Mouse (Mus musculus) gastrocnemius, postnatal 36 days (tissue): ENCODE results near the gene Celsr3. TPM values are rescaled to one million over a fixed set of nuclear protein-coding genes. Genes with fewer than 3 reads are reported as not detected.

Experiments
- DNase-seq, 2 experiments: peaks; one replicate each; pipeline ENCODE4 v3.0.0; 2022
- intact Hi-C: fragments of 180-260 bp; cut with DNase I; formaldehyde crosslinking; loops from one replicate; pipeline ENCODE4 v1.15.1; 2025
- long read RNA-seq, 2 experiments: library from polyadenylated mRNA; stranded (forward); transcript quantifications; one replicate each; pipeline ENCODE4 v2.0.0; 2021
- total RNA-seq, 2 experiments: library from RNA; stranded (reverse); gene quantifications; 2 replicates each; pipeline ENCODE4 v1.2.3; 2021

The Celsr3 gene
- not detected for total RNA-seq
- long read RNA-seq, experiment 1: 0 reads
- long read RNA-seq, experiment 2, partial matches to known transcripts: 0 of 1 reads
- long read RNA-seq, experiment 2, other reads (novel, unspliced or antisense): 1 of 1 reads

DNA sequence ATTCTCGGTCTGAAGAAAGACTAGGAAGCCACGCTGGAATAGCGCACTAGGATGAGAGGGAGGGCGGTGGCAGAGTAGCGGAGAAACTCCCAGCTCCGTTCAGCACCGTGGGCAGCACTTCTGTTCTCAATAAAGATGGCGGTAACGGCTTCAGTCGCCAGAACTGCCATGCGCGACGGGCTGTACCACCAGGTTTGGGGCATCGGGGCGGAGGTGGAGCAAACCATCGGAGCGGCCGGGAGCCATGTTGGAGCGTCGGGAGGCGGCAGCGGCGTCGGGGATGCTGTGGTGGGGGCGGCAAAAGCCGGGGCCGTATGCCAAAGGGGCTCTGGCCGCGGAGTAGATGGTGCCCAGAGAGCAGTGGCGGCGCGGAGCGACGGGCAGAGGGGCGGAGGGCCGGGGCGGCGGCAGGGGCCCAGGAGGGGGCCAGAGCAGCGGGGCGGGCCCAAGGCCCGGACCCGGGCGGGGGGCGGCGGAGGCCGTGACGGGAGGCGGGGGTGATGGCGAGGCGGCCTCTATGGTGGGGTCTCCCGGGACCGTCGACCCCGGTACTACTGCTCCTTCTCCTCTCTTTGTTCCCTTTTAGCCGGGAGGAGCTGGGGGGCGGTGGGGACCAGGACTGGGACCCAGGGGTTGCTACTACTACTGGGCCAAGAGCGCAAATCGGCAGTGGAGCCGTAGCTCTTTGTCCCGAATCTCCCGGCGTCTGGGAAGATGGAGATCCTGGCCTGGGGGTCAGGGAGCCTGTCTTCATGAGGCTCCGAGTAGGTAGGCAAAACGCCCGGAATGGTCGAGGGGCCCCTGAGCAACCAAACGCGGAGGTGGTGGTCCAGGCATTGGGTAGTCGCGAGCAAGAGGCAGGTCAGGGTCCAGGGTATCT, at the start of gene Celsr3:
Gene Celsr3, plus strand, starts transcription at position 501 of the 880 bp plus-strand sequence.
- intact Hi-C loops: no loop called here
- no peak for DNase-seq

DNA sequence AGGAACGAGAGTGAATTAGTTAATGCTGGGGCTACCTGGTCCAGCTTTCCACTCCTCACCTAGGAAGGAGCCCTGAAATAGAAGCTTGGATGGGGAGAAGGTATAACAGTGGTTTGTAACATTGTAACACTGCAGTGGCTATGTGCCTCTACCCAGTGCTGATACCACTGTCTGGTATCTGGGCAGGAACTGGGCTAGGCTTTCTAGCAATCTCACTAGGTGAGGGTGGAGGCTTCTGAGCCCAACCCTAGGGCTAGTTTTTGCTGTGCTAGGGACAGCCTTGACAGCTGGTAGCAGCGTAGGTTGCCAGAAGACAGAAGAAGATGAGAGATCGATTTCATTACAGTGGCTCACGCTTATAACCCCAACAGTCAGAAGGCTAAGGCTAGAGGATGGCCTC, 49.5 kb upstream of the Celsr3 start:
- DNase-seq: no peak
- intact Hi-C loops: no loop called here

DNA sequence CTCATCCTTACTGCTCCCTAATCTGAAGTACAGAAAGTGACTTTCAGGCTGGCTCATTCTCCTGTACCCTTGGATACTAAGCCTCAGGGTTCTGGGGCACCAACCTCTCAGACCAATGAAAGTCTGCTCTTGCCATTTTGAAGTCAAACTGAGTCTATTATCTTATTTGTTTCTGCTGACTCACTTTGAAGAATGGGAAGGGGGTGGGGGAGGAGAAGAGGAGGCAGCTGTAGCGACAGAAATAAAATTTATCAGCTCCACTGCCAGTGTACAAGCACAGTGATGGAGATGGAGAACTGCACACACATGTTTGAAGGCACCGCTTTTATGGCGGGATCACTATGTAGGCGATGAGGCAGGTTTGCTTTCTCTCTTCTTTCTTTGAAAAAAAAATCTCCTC, 48.8 kb upstream of the Celsr3 start:
- DNase-seq: no peak
- intact Hi-C loops: no loop called here

DNA sequence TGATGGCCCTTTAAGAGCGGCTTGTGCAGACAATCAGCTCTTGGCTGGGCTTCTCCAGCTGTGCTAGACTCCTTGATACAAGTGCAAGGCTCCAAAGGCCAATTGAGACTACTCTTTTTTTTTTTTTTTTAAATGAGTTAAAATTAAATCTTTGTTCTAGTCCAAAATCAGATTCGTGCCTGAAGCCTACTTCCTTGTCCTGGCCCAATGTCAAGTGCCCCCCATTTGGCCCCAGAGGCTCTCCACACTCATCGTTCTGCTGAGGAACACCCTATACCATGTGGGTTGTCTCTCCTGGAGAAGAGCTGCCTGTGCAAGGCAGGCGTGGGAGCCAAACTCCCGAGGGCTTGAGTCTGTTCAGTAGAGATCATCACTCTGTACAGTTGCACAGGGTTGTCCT, 45.2 kb upstream of the Celsr3 start:
- DNase-seq: no peak
- intact Hi-C loops: no loop called here

DNA sequence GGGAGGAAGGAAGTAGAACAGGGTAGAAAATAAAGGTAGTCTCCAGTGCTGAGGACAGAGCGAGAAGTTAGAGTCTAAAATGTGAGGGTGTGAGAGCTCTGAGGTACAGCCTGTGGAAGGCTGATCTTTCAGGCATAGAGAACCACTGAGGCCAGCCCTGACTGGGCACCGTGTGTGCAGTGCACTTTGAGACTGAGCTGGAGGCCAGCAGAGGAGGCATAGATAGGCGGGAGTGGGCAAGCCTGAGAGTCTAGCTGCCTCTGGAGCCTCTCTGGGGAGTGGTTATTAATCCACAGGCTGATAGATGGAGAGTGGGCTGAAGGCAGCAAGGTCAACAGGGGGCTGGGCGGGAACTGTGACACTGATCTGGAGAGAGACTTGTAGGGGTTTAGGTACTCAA, 44.2 kb upstream of the Celsr3 start:
- no peak for DNase-seq
- intact Hi-C loops: no loop called here

DNA sequence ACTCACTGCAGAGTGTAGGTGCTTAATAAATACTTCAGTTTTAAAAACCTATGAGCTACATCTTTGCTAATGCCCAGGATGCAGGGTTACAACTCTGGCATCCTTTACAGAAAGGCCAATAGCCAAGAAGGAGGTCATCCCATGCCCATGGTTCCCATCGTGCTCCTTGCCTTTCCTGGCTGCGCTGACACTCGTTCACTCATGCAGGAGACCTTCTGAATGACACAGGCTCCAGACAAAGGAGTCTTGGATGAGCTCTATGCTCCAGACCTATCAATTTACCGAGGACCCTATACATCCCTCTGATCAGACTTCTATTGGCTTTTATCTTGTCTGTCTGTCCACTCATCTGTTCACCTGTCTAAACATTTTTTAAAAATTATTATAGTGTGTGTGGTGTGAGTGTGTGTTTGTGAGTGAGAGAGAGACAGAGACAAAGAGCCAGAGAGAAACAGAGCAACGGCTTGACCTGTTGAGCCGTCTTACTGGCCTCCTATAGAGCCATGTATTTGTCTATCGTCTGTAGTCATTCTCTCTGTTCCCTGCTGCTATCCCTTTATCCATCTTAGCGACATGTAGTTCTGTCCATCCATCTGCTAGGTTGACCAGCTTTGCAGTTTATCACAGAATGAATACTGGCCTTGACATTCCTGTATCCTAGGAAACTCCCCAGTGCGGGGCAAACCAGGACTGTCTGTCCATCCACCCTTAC, 43.1 kb upstream of the Celsr3 start:
- intact Hi-C loops: no loop called here
- no peak for DNase-seq

DNA sequence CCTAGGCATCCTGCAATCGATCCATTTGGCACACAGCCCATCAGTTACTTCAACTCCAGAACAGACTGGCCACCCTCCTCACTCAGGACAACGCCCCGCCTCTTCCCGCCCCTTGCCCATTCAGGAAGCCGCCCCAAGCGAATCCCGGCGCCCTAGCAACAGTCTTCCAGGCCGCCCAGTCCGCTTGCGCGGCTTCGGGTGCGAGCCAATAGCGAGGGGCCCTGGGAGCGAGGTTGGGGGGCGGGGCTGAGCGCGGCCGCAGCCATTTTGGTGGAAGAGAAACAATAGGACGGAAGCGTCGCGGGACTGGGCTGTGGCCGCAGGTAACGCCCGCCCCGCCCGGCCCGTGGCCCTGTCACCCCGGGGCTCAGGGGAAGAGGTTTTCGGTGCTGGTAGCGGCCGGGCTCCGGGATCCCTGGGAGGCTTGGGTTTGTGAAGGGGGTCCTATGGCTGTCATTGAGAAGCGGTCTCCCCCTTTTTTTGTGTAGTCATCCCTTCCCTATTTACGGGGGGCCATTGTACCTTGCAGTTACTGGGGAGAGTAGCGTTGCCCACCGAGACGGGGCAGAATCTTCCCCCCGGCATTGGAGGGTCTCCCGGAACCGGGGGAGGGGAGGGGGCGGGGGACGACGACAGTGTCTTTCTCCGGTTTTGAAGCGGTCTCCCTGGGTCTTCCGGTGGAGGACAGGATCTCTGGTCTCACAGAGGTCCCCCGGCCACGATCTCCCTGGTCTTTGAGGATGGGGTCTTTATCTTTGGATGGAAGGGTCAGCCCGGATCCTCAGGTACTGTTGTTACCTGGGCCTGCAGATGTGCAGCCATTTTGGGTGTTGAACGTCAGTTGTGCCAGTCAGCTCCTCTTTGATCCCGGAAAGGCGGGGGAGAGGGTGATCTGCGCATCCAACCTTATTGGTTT, 42.3 kb upstream of the Celsr3 start, which contains the start of gene Ip6k2:
Gene Ip6k2, plus strand, starts transcription at position 249 of the 916 bp plus-strand sequence.
- intact Hi-C loops: no loop called here
- peak; percentile 90 to 93 for DNase-seq

DNA sequence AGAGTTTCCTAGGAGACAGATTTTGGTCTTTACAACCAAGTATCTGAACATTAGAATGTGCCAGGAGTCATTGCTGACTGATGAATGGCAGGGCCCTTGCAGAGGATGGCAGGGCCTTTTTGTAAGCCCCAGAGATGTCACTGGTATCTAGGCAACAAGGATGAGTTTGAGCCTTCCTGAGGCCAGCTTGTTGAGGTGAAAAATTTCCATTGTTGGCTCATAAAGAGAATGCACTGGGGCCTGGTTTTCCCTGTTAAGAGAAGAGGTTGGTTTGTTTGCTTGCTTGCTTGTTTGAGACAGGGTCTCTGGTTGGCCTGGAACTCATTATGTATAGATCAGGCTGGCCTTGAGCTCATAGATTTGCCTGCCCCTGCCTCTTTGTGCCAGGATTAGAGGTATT, 40.7 kb upstream of the Celsr3 start:
- intact Hi-C loops: no loop called here
- no peak for DNase-seq

DNA sequence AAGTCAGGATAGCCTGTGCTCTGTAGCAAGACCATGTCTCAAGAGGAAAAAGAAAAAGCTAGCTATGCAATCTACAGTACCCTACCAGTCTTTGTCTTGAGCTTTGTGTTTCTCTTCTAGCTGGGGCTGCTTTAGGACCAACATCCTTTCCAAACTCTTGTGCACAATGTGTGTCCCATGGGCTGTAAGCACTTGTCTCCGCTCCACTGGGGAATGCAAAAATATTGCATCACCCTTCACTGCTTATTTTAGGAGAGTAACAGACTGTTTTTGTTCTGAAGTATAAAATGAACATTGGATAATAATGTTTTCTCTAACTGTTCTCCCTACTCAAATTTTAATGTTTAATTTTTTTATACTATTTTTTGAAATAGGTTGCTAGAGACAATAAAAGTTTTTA, 39.6 kb upstream of the Celsr3 start:
- intact Hi-C loops: no loop called here
- no peak for DNase-seq

DNA sequence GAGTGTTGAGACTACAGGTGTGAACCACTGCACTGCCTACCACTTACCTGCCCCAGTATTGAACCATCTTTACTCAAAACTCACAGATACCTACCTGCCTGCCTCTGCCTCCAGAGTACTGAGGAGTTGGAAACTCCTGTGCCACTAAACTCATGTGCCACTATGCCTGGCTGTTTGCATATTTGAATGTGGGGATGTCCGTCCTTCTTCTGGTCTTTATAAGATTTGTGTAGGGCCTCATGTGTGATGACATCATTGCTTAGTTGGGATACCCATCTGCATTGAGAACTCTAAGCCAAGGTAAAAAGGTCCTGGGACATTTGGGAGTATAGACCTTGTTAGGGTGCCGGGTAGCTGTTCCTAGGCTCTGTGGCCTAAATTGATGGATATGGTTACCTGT, 39.0 kb upstream of the Celsr3 start:
- intact Hi-C loops: no loop called here
- no peak for DNase-seq

DNA sequence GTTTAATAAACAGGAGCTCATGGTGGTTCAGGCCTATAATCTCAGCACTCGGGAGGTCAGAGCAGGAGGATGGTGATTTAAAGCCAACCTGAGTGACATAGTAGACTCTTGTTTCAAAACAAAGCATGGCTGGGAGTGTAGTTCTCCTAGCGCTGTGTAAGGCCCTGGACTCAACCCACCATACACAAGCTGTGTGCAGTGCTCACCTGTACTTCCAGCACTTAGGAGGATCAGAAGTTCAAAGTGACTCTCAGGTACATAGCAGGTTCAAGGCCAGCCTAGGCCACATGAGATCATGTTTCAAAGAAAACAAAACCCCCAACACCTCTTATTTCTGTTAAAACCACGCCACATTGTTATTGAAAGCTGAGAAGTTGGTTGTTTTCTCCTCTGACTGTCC, 37.4 kb upstream of the Celsr3 start:
- intact Hi-C loops: no loop called here

DNA sequence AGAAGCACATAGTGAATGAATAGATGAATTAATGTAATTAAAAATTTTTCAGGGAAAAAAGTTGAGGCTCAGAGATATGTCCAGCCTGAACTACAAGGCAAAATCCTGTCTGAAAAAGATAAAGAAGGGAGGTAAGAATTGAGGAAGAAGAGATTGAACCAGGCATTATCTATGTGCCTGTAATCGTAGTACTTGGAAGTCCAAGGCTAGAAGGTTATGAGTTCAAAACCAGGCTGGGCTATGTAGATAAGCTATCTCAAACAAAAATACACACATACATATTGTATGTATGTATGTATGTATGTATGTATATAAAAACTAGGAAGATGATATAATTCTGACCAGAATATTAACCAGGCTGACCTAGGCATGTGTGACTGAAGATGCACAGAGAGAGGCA, 33.8 kb upstream of the Celsr3 start:
- intact Hi-C loops: no loop called here
- no peak for DNase-seq

More for the DNA sequence above, 37.4 kb upstream of the Celsr3 start:
- DNase-seq: no peak

DNA sequence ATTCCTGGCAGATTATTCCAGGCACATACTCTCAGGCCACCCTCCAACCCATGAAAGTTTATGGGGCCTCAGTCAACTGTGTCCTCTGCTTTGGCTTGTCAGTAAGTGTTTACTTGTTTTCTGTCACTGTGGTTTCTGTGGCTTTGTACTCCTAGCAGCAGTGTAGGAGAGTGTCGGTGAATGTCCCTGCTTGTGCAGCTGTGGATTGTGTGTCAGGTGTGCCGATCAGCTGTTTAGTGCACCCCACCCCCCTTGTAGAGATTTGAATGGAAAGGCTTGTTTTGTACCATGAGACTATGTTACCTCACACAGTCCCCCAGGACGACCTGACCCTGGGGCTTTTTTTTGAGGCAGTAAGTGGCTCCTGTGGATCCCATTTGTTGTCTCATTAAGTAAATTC, 33.4 kb upstream of the Celsr3 start:
- intact Hi-C loops: no loop called here
- DNase-seq: no peak

DNA sequence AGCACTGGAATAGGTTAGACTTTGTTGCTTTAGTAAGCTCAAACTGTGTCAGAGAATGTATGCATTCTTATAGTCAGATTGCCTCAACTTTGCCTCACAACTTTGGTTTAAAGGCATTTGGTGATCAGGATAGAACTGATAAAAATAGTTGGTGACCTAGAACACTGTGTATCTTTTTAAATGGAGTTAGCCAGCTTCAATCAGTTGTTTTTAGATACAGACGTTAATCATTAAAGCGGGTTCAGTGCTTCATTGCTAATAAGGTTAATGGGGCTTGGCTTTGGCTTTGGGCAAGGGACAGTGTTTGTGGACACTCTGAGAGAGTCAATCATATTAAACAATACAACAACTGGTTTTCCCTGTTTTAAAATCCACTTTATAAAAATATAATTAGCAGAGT, 30.8 kb upstream of the Celsr3 start:
- DNase-seq: no peak
- intact Hi-C loops: no loop called here

DNA sequence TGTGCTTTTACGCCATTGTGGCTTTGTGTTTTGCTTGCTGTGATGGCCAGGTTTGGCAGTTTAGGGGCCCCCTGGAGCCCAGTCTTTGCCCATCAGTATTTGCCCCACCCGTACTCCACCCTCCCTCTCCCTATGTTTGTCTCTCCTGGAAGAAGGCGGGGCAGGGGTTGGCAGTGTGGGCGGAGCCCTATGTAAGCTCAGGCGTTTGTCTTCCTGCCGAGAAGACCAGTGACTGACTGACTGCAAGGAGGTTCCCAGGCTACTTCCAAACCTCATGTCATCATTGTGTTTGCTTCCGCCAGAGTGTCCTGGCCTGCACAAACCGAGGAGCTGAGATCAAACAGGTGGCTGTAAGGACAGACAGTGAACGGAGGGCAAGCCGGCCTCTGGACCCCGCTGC, 30.4 kb upstream of the Celsr3 start:
- intact Hi-C loops: no loop called here
- peak in 1 of 2 experiments; percentile 39 for DNase-seq

DNA sequence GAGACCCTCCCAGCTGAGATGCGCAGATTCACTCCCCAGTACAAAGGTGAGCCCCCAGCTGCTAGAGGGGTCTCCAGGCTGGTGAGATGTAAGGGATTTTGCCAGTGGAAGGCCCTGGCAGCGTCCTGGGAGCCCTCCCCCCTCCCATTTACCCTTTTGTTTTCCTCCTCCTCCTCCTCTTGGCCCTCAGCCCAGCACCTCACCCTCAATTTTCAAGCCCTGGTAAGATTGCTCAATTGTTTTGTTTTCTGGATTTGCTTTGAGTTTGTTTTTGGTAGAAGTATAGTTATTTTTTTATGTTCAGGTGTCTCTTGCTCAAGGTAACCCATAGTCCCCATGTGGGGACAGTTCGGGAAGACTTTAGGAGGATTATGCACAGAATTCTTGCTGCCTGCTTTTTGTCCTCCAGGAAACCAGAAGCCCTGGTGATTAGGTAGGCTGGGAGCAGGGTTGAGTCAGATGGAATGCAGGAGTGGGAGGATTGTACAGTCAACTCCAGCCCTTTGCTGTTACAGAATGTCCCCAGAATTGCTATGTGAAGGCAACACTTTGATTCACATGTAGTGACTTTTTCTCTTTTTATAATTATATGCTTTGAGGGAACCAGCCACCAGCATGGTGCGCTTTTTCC, 29.7 kb upstream of the Celsr3 start:
- no peak for DNase-seq
- intact Hi-C loops: no loop called here

DNA sequence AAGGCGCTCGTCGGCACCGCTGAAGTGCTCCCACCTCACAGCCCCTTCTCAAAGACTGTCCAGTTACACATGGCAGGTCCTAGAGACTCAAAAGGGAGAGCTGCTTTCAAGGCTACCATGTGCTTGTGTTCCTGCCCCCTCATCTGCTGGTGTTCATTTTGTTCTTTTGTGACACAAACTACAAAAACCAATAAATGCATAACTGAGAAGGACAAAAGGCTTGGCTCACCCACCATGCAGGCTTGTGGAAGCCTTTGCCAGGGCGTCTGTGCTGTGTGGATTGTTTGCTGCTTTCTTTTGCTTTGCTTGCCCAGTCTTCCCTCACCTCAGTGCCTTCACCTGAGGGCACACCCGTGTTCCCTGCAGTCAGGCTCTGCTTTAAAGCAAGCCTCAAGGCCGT, 28.6 kb upstream of the Celsr3 start:
- intact Hi-C loops: no loop called here
- DNase-seq: no peak

DNA sequence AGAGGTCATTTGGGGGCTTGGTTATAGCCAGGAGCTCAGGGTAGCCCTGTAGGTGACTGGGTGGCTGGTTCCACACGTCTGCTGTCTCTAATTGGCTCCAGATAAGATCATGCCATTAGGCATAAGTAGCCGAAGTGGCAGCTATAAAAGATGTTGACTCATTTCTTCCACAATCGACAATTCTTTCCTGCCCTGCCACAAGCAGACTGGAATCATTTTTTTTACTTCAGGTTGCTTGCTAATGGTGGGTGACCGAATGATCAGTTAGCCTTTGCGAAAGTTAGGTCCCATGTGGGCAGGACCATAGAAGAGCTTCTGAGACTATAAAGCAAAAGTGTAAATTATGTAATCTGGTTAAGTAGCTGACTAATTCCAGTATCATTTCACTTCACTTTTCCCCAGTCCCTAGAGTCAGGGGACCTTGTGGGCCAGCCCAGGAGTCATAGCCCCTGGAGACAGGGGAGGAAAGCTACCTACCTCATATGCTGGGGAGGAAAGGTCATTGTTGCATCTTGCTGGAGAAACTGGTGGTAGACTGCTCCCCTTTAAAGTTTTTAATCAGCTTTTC, 27.5 kb upstream of the Celsr3 start:
- intact Hi-C loops: no loop called here
- DNase-seq: no peak

DNA sequence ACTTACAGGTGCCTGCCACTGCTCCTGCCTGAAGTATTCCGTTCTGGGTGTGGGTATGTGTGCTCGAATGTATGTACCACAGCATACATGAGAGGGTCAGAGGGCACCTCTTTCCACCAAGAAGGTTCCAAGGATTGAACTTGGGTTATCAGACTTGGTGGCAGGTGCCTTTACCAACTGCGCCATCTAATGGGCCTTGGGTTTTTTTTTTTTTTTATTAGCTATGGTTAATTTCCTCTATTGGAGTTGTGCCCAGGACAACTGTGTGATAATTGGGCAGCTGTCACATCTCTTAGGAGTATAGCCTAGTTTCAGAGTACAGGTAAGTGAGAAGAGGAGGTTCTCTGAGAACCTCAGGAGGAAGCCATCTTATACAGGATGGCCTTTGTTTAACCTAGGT, 26.6 kb upstream of the Celsr3 start:
- intact Hi-C loops: no loop called here
- DNase-seq: no peak

DNA sequence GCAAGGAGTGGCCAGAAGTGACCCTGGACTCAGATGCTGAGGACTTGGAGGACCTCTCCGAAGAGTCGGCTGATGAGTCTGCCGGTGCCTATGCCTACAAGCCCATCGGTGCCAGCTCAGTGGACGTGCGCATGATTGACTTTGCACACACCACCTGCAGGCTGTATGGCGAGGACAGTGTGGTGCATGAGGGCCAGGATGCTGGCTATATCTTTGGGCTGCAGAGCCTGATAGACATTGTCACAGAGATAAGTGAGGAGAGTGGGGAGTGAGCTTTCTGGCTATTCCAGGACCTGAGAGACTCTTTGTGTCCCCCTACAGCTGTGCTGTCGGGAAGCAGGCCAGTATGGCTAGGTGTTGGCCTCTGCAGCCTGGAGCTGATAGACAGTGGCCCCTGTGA, 20.4 kb upstream of the Celsr3 start:
- intact Hi-C loops: no loop called here
- no peak for DNase-seq
